Comparison of ENCODE assay signal across 18 mouse cellular contexts in the genomic region with DNA sequence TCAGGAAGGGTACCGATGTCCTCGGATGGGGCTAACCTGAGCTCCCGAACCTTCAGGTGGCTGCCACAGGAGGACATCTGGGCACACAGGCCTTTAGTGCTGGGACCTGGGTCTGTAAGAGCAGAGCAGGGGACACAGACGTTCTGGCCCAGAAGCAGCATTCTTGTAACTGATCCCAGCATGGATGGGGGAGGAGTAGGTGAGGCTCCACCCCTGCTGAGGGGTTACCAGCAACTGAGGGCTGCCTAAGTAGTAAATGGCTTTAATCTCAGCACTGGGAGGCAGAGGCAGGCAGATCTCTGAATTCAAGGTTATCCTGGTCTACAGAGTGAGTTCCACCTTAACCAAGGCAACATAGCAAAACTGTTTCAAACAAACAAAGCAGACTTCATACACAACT.
"Had no signal": no experiment of that assay in that cellular context is flagged by ENCODE, and none has a peak within 500 bp of the region (broad histone marks: within the 10 kb centered on the region; RNA-seq: fewer than 3 reads in every experiment).

No protein-coding gene starts in this region.

- H3K9ac ChIP-seq: liver, postnatal 0 days; lung, embryonic 15.5 days; midbrain, embryonic 13.5 days; midbrain, embryonic 15.5 days; neural tube, embryonic 12.5 days had no signal

- H3K27me3 ChIP-seq: lung, embryonic 15.5 days; megakaryocyte, embryonic 14.5 days; midbrain, embryonic 13.5 days; midbrain, embryonic 15.5 days; neural tube, embryonic 12.5 days had no signal

- H3K4me3 ChIP-seq: lung, embryonic 15.5 days; megakaryocyte, embryonic 14.5 days; midbrain, embryonic 13.5 days; midbrain, embryonic 15.5 days; neural tube, embryonic 12.5 days had no signal

- ATAC-seq: liver, postnatal 0 days; lung, postnatal 0 days; midbrain, embryonic 13.5 days; midbrain, embryonic 15.5 days had no signal

- H3K4me1 ChIP-seq: lung, embryonic 15.5 days; midbrain, embryonic 15.5 days; neural tube, embryonic 12.5 days had no signal

- DNase-seq: liver, postnatal 0 days; lung, adult 2 months; lung, postnatal 14 days; lung, postnatal 36 days; right cerebral cortex, postnatal 25 days; right cerebral cortex, postnatal 4 days; spleen, adult 18-20 months; thymus, adult 18-20 months; thymus, postnatal 14 days; thymus, postnatal 36 days had no signal

- H3K9me3 ChIP-seq: lung, embryonic 15.5 days; midbrain, embryonic 13.5 days; midbrain, embryonic 15.5 days; neural tube, embryonic 12.5 days had no signal

- H3K4me2 ChIP-seq: lung, embryonic 15.5 days; midbrain, embryonic 11.5 days; midbrain, embryonic 13.5 days; midbrain, embryonic 15.5 days; neural tube, embryonic 12.5 days had no signal

- H3K27ac ChIP-seq: lung, embryonic 15.5 days; macrophage; midbrain, embryonic 13.5 days; midbrain, embryonic 15.5 days; neural tube, embryonic 12.5 days had no signal
